Mouse (Mus musculus): ENCODE measurements around the gene Tgif2. TPM values are rescaled to one million over a fixed set of nuclear protein-coding genes. Genes with fewer than 3 reads are reported as not detected.

The Tgif2 gene
- total RNA-seq, 4 experiments from 2014 or later, result 2.4 to 4.0 (median 3.8) TPM

Other genes starting within 250 kb of the Tgif2 start
- gene Dlgap4, start 226.3 kb upstream of the Tgif2 start, total RNA-seq (2022), result 10 to 100 TPM; 43.0 to 72.3 (median 58.4) TPM
- gene Myl9, start 64.6 kb upstream of the Tgif2 start, total RNA-seq (2022), result 10 to 100 TPM; 37.2 to 58.6 (median 47.9) TPM
- gene 4930518I15Rik, start 17.9 kb downstream of the Tgif2 start, total RNA-seq (2022), result 1 to 10 TPM; 2.6 to 6.2 (median 4.0) TPM
- gene Rab5if, start 23.1 kb downstream of the Tgif2 start, total RNA-seq (2022), result 100 to 1,000 TPM; 134 to 305 (median 233) TPM
- gene Sla2, start 47.2 kb downstream of the Tgif2 start, total RNA-seq (2022), result under 1 TPM in 1 of 4 experiments, not detected in 3; 0.14 TPM
- 10 to 100 TPM; 54.3 to 81.0 (median 75.3) TPM for gene Ndrg3, start 152.0 kb downstream of the Tgif2 start, total RNA-seq (2022)
- gene Dsn1, start 167.1 kb downstream of the Tgif2 start, total RNA-seq (2022), result 1 to 10 TPM; 4.8 to 7.7 (median 6.4) TPM
- gene Soga1, start 239.2 kb downstream of the Tgif2 start, total RNA-seq (2022), result 10 to 100 TPM; 38.6 to 50.0 (median 46.5) TPM
- gene Tldc2, start 247.0 kb downstream of the Tgif2 start, total RNA-seq (2022), result not detected